Mouse (Mus musculus) thymus, adult 18-20 months (tissue): Measurements from ENCODE around the gene Rasa2.
"Not testable (repeated sequence)": the region's sequence is repeated elsewhere in the genome, so short reads cannot be mapped to it uniquely, and the experiment has no call there.

ENCODE experiments used
- DNase-seq, 2 experiments: peaks; one replicate each; pipeline ENCODE4 v3.0.0; 2022; ENCODE audit warnings: mixed read lengths in 2 of 2

Rasa2 gene

DNA sequence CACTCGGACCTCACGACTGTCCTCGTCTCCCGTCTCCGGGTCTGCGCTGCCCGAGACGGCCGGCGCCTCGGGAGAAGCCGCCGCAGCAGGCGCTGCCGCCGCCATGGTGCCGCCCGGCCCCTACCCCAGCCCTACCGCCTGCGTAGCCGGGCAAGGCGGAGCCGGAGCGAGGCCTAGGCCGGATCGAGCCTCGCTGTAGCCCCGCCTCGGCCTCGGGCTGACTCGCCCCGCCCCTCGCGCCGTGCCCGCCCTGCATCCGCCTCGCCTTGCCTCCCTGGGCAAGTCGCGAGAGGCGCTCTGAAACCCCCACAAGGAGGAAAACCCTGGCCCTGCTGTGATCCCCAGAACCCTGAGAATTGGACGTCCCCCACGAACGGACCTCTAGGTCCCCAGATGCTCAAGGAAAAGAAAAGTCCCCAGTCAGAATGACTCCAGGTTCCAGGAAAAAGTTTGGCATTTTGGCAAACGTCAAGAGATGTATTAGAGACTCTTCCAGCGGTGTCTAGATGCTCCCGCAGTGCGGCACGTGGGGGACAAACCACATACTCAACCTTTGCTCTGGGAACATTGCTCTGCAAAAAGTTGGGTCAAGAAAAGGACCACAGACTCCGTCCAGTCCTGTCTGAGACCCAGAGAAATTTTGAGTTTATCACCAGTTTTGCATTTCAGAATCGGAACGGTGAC is at the start of gene Rasa2:
Gene Rasa2 (minus strand): TSS at position 229 of the 684 bp plus-strand sequence.
- peak; percentile 89 to 92 for DNase-seq

DNA sequence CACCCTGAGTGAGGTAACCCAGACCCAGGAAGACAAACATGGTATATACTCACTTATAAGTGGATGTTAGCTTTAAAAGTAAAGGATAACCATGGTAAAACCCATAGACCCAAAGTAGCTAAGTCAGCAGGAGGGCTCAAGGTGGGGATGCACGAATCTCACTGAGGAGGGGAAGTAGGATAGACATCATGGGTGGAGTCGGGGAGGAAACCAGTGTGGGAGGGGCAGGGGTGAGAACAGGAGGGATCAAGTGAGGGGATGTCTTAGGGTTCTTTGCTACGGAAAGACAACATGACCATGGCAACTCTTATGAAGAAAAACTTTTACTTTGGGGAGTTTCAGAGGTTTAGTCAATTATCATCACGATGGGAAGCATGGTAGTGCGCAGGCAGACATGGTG is 47.2 kb upstream of the Rasa2 start:
- no peak for DNase-seq

DNA sequence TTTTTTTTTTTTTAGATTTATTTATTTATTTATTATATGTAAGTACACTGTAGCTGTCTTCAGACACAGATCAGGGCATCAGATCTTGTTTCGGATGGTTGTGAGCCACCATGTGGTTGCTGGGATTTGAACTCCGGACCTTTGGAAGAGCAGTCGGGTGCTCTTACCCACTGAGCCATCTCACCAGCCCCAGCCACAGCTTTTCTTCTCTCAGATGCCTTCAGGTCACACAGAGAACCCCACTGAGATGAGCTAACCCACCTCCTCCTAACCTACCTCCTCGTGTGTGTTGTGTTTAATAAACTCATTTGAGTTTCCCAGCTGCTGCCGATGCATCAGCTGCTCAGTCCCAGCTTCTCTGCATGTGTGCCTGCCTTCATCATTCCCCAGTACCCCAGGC is 46.3 kb upstream of the Rasa2 start:
- DNase-seq = not testable (repeated sequence)

DNA sequence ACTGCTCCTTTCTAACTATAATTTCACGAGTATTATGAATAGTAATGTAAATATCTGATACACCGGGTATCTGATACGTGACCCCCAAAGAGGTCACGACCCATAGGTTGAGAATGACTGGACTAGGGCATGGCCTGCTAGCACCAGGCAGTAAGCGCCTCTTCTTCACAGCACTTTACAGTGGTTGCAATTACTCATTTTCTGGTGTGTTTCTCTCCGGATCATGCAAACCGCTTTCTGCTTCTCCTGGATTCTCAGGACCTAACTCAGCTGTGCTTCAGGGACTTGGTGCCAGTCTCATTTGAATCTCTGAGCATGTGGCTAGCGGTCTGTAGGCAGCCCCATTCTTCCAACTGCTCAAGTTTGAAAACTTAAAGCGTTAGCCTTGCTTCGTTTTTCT is 45.3 kb upstream of the Rasa2 start:
- no peak for DNase-seq

DNA sequence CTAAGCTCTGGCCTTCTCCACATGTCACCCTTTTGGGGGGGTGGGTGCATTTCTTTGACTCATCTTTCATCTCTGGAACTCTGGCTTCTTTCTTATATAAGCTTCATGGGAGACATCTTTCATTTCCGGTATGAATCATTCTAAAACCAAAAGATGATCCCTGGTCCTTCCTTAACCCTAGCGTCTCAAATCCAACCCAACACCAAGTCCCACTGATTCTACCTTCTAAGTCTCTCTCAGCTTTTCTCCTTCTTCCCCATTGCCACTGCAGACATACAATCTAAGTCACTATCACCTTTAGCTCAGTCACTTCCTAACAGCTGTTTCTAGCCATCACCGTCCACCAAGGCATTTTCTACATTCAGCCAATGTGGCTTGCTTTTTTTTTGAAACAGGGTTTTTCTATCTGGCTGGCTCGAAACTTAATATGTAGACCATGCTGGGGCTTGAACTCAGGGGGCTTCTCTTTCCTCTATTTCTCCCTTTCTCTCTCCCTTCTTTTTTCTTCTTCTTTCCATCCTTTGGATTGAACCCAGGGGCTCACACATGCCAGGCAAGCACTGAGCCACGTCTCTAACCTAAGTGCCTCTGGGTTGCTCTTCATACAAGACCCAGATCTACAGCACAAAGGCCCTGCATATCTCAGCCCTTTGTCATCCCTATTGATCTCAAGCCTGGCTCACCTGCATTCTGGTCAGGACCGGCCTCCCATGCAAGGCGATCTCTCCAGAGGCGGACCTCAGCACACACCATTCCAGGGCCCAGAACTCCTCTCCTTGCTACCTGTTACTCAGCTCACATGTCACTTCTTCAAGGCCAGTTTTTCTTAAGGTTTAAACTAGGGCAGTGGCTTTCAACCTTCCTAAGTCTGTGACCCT is 44.6 kb upstream of the Rasa2 start:
- DNase-seq = no peak

DNA sequence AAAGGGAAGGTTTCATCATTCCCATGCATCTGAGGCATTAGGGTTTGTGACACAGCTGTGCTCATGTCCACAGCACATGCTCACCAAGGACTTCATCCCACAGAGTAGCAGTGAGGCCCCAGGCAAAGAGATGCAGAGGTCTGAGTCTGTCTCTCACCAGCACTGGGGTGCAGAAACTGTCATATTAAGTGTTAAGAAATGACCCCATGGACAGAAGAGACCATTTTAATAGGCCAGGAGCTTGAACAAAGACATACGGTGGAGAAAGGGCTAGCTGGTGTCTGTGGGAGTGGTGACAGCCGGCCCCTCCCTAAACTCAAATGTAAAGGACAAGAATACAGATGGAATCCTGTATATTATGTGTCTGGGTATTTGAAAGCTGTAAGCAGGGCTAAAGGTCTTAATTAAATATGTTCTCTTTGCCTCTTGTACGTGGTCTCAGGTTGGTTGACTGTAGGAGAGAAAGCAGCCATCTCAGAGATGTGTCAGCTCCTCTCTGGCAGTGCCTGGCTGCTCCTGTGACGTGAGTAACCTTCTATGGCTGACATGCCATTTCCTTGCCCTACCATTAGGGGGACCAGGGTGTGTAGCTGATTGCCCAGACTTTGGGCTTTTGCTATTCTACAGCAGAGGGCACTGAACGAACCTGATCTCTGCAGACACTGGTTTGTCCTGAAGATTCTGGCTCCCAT is 43.8 kb upstream of the Rasa2 start:
- peak; percentile 43 to 61 for DNase-seq

DNA sequence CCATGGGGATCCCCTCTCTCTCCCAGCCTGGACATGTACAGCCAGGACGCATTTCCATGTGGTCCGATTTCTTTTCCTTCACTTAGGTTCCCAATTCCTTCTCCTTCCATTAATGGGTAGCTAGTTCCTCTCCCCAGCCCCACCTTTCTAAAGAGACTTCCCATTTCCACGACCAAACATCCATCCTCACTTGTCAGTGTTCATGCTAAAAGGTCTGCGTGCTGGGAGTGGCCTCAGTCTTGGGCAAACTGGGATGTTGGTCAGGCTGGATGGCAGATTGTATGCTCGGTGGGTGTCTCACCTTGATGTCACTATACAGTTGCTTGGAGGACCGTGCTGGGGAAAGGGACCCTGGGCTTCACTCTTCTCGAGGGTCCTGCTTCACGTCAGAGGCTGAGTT is 42.9 kb upstream of the Rasa2 start:
- no peak for DNase-seq

DNA sequence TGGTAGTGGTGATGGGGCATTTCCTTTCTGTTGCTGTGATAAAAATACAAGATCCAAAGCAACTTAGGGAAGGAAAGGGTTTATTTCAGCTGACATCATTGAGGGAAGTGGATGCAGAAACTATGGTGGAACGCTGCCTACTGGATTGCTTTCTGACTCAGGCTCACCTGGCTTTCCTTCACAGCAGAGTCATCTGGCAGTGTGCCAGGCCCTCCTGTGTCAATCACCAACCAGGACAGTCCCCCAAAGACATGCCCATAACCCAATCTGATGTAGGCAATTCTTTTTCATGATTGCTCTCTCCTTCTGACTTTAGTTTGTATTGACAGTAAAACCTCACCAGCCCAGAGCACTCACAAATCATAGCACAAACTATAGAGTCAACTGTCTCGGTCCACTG is 41.0 kb upstream of the Rasa2 start:
- DNase-seq = no peak

DNA sequence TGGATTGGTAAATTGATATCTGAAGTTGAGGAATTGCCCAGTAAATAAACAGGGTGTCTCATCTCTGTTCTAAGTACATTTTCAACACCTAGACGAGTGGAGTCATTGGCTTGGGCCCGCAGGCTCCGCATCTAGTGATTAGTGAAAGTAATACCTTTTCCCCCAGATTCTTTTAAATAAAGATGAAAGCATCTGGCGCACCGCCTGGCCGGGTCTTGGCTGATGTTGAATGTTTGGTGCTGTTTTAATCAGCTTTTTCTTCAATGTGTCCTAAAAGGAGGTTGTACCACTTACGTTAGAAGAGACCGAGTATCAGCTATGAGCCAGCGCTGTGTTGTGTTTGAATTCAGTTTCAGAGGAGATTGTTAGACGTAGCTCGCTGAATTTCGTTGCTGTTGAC is 39.8 kb upstream of the Rasa2 start:
- no peak for DNase-seq

DNA sequence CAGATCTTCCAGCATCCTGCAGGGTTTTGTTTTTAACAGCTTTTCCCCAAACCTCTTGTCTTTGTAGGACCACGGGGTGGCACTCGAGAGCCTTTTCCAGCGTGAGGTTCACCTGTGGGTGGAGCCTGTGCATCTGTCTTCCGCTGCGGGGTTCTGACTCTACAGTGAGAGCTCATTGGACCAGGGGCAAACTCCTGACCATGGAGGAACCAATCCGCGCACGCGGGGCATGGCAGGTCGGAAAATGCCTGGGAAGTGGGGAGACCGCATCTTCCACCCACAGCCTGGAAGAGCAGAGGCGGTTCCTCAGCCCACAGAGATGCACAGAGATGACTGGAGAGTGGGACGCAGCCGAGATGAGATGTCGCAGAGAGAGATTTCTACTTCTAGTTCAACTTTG is 38.5 kb upstream of the Rasa2 start:
- DNase-seq = peak; percentile 94 to 95

DNA sequence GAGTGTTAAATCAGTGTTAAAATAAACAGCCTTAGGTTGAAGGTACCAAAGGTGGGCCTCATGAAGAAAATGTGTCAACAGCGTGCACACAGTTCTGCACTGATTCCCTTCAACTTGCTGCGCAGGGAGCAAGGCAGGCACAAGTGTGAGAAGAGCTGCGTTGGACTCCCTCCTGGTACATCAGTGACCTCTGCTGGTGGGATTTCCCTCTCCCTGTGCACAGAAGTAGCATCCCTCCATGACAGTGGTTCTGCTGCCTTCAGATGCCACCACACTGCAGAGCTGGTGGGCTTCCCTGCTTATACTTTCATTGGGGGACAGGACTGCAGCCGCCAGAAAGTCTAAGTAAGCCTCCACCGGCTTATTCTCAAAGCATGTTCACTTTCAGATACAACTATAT is 37.2 kb upstream of the Rasa2 start:
- peak; percentile 32 to 39 for DNase-seq

DNA sequence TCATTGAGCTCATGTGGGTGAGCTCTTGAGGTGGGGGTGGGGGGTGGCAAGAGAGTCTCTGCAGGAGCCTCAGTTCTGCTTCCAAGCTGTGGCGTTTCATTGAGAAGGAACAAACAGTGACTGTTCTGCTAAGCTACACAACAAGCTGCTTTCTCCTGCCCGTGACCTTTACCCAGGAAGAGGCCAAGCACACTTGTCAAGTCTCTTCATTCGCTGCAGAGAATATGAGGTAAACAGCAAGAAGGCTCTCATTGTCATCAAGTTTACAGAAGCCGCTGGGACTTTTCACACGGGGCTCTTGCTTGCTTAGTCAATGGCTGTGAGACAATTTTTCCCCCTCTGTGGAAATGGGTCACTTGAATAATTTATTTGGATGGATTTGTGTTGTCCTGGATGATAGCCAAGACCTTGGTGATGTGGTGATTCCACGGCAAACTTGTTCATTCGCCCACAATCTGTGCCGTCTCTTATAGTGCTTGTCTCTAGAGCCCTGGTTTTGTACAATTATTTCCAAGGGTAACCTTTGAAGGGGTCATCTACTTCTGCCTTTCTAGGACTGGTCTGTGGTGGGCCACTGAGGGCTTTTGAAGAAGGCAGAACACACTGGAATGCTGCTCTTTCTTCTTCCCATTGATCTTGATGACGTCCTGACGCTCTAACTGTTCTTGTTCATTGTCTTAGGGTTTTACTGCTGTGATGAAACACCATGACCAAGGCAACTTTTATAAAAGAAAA is 29.3 kb upstream of the Rasa2 start:
- no peak for DNase-seq

DNA sequence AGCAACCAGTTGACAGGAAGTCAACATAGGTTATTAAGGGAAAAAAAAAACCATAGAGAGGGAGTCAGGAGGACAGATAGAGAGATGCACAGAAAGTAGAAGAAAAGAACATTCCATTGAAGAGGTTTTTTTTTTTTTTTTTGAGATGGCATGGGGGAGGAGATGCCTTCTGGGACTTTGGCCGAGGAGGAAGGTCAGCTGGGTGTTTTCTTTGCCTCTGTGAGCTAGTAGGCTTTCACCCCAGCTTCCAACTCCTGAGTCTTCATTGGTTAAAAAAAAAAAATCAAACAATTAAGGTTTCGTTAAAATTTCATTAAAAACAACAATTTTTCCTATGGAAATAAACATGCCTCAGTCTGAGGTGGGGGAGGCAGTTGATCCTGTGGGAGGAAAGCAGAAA is 28.4 kb upstream of the Rasa2 start:
- DNase-seq = no peak

DNA sequence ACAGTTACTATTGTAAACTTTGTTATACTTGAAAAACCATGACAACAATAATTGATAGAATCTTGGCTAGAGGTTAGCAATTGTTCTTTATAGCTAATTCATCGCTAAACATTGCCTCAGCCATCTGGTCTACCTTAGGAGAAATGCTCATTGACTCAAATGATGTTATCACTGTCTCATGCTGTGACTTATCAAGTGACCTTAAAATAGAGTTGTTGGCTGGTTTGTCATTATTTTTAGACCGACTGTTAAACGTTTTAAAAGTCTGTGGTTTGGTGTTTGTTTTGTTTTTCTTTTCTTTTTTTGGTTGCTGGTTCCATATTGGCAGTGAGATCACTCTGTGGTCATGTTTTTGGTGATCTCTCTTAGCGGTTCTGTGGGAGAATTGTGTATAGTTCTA is 22.1 kb upstream of the Rasa2 start:
- DNase-seq = no peak

DNA sequence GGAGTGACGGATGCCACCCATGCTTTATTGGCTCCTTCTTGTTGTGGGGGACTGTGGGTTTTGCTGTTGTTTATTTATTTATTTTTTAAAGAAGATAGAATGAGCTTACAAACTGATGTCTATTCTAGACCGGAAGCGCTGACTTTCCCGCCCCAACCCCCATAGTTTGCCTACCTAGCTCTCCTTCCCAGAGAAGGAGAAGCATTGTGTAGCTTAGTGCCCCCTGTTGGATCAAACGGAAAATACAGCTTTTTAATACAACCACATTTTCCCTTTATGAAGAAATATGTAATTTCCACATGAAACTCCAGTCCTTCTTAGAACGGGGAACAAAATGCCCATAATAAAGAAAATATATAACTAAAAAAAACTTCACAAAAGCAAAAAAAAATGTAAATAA is 21.3 kb upstream of the Rasa2 start:
- DNase-seq = no peak

DNA sequence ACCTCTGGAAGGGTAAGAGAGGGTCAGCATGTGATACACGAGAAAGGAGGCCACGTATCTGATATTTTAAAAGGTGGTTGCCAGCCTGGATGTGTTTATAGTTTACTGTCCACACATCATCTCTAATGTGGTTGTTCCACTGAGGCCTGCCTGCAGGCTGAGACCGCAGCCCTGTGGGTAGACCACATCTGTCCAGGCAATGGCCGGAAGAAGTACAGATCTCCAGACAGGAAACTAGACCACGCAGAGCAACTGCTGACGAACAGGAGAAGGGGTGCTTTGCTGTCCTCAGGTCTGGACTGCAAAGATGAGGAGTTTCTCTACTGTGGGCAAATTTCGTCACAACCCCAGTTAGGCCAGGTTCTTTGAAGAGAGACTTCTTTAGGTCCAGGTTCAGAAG is 19.4 kb upstream of the Rasa2 start:
- DNase-seq = no peak

DNA sequence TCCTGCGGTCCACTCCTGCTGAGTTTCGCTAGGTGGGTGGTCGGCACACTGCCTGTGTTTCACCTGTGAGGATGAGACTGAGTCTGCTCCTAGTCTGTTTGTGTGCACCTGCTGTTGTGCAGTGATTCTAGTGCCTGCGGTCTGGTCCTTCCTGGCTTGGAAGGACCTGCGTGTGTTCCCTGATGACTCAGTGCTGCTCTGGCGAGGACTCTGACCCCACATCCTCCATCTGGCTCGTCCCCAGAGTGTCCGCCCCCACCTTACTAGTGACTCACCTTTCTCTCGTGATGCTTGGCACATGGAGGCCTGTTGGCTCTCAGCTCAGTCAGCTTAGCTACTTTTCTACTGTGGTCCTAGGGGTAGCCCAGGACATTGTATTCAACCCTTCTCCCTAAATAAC is 18.5 kb upstream of the Rasa2 start:
- no peak for DNase-seq

DNA sequence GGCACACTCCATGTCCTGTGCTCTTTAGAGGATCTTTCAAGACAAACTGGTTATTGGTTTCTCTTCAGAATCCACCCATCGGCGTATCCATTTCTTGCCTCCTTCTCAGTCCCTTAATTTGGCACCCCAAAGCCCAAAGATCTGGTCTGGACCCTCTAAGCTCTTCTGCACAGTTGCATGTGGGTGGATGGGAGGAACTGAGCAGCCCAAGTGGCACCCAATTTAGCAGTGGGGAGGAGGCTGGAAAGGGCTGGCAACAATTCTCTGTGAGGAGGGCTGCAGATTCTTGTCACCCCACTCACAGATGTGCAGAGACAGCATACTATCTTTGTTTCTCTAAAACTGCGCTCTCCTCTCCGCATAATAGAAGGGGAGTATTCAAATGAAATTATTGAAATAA is 17.9 kb upstream of the Rasa2 start:
- no peak for DNase-seq

DNA sequence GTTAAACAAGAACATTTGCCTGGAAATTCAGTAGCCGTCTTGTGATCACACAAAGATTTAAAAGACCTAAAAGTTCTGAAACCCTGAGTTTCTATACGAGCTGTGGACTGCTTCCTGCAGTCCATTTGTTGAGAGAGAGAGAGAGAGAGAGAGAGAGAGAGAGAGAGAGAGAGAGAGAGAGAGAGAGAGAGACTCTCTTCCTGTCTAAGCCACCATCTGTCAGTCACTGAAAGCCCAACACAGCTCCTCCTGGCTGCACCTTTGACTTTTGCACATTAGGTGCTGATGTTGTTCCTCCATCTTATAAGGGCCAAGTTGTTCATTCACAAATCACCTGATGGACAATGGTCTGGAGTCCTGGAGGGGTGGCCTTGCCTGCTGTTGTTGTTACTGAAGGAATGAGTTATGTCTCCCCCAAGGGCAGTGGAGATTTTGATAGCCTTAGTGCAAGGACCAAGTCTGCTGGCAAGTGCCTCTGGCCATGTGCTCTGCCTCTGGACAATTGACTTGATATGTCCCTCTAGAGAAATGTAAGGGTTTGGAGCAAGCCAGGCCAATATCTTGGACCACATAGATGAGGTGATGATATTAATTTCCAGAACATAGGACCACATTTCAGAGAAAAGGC is 15.4 kb upstream of the Rasa2 start:
- no peak for DNase-seq

DNA sequence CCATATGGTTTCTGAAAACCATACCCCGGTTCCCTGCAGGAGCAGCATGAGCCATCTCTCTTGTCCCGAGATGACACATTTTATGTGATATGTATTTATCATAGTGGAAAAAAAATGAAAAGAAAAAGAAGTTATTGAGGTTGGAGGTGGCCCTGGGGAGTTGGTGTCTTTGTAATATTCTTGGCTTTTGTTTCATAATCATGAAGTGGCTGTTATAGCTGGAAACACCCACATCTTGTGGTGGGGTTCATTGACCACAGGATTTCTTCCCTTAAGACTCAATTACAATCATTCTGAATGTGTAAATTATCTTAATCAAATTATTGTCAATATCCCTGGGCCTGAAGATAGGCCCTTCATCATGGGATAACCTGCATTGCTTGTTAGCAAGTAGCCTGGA is 13.4 kb upstream of the Rasa2 start:
- DNase-seq = no peak

DNA sequence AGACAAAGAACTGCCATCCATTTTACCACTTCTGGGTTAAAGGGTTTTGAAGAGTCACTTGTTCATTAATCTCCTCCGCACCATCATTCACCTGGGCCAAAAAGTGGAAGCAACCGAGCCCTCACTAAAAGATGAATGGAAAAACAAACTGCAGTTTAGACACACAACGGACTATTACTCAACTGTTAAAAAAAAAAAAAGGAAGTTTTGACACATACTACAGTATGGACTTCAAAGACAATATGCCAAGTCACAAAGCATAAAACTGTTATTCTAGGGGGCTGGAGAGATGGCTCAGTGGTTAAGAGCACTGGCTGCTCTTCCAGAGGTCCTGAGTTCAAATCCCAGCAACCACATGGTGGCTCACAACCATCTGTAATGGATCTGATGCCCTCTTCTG is 12.6 kb upstream of the Rasa2 start:
- DNase-seq = not testable (repeated sequence)

DNA sequence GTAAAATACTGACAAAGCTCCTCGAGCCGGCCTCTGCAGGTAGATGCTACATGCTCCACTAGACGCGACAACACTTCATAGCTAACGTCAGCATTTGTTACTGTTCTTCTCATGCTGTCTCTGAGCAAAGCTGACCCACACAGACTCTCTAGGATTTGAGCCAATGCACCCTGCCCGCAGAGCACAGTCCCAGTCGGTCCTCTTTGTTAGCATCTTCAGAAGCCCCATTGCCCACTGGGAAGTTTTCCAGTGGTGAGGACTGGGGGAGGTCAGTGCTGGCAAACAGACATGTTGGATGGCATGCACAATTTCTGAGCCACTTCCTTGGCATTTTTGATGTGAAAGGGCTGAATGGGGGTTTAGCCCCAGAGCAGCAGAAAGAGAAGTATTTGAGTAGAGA is 8.0 kb upstream of the Rasa2 start:
- no peak for DNase-seq

DNA sequence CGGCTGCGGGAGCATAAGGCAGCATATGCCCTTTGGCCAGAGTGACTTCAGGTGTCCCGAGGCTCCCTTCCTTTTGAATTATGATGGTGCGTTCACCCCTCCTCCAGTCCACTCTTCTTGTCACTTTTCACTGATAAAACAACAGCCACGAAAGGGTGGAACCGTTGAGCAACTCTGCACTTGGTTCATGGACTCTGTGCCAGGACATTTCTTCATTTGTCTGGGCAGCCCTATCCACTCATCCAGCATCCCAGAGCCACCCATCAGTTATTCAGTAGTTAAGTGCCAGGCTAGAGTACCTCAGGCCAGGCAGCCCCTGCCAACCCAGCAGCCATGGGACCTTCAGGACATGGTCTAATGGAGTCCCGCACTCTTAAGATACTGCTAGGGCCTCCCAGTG is 7.1 kb upstream of the Rasa2 start:
- no peak for DNase-seq
